Mouse (Mus musculus) liver, adult 2 months (tissue): Measurements from ENCODE around the gene Zmiz1.

Experiments
- CTCF ChIP-seq: fragments of 200-500 bp; IDR thresholded peaks from 2 replicates; pipeline ENCODE4 v1.5.1; 2011; ENCODE audit warnings: low read depth, low read length, control low read depth
- POLR2A ChIP-seq: fragments of 200-500 bp; IDR thresholded peaks from 2 replicates; pipeline ENCODE4 v1.6.1; 2011; ENCODE audit warnings: low read length, control low read depth; ENCODE audit not compliant: insufficient read depth; ENCODE audit errors: extremely low read depth

- no peak for TF ChIP-seq CTCF
- no peak for TF ChIP-seq POLR2A
These were observed 4.0 kb downstream of the Zmiz1 start for GRCm38 (mm10) chr14:25462975-25463374.
